Mouse (Mus musculus): ENCODE results near the gene Zfp260. TPM values are rescaled to one million over a fixed set of nuclear protein-coding genes. Genes with fewer than 3 reads are reported as not detected.

Gene Zfp260
- polyA plus RNA-seq, 1 experiment, result 63.8 TPM

DNA sequence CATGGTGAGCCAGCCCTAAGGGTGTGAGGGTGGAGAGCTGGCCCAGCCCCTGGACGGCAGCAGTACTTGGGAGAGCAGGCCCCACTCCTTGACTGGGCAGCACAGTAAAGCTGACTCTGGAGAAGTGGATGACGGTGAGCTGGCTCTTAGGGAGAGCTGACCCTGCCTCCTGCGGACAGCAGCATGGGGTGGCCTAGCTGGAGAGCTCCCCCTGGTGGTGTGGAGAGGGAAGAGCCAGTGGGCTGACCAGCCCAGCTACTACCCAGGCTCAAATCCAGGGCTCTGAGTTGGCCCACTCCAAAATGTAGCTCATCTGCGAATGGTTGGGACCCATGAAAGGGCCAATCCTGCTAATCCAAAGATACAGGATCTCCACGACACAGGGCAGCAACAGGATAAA is 30.0 kb upstream of the Zfp260 start:
- Histone ChIP-seq H3K9me3 (replicated peaks; ENCODE audit: control insufficient read depth, insufficient read depth, low read length, poor library complexity, severe bottlenecking) (no peaks in the 10 kb centered on the region), H3K4me3 (ENCODE audit: low read depth, low read length) (no peak overlapping the region), H3K9ac (ENCODE audit: low read depth, poor library complexity, severe bottlenecking) (no peak overlapping the region), H3K4me1 (ENCODE audit: control insufficient read depth, insufficient read depth, low read length) (no peaks in the 10 kb centered on the region), H3K27ac (ENCODE audit: insufficient read depth, low read length) (no peak overlapping the region), H3K36me3 (ENCODE audit: control insufficient read depth, insufficient read depth, low read length, poor library complexity, severe bottlenecking) (no peaks in the 10 kb centered on the region; the same call in 1 of the 2 replicates), H3K27me3 (ENCODE audit: control insufficient read depth, insufficient read depth, low read length, poor library complexity, severe bottlenecking) (no peaks in the 10 kb centered on the region)
- TF ChIP-seq POLR2A (IDR thresholded peaks at IDR 0.05; ENCODE audit: insufficient read depth, low read length) (no peak), CTCF (IDR thresholded peaks at IDR 0.05; ENCODE audit: low read depth, low read length) (peak; percentile 50)

- no peaks in the 10 kb centered on the region for H3K27me3 ChIP-seq (ENCODE audit: control insufficient read depth, insufficient read depth, low read length, poor library complexity, severe bottlenecking)
- no peaks in the 10 kb centered on the region for H3K4me1 ChIP-seq (ENCODE audit: control insufficient read depth, insufficient read depth, low read length)
- peak within 1 kb of the TSS; percentile 86 for H3K4me3 ChIP-seq (ENCODE audit: low read depth, low read length)
- TF ChIP-seq CTCF (IDR thresholded peaks at IDR 0.05; ENCODE audit: low read depth, low read length) (no peak), POLR2A (IDR thresholded peaks at IDR 0.05; ENCODE audit: insufficient read depth, low read length) (peak; percentile 86), EP300 (IDR thresholded peaks at IDR 0.05; ENCODE audit: insufficient read depth, low read depth, low read length) (no peak)
- no peaks in the 10 kb centered on the region for H3K9me3 ChIP-seq (replicated peaks; ENCODE audit: control insufficient read depth, insufficient read depth, low read length, poor library complexity, severe bottlenecking)
- peak within 1 kb of the TSS; percentile 16 for H3K27ac ChIP-seq (ENCODE audit: insufficient read depth, low read length)
- H3K9ac ChIP-seq (ENCODE audit: low read depth, poor library complexity, severe bottlenecking), result peak within 1 kb of the TSS; percentile 41
- peaks cover 1% of the 10 kb centered on the region for H3K36me3 ChIP-seq (ENCODE audit: control insufficient read depth, insufficient read depth, low read length, poor library complexity, severe bottlenecking)
These were observed 22.2 kb upstream of the Zfp260 start, which contains the start of gene Zfp82 for GRCm38 (mm10) chr7:30072146-30073028. TSS of gene Zfp82 (minus strand) at chr7:30072900.

GRCm38 (mm10) chr7:30086524-30086923 is 8.1 kb upstream of the Zfp260 start:
- H3K9me3 ChIP-seq (replicated peaks; ENCODE audit: control insufficient read depth, insufficient read depth, low read length, poor library complexity, severe bottlenecking), result no peaks in the 10 kb centered on the region
- peaks cover 26% of the 10 kb centered on the region for H3K36me3 ChIP-seq (ENCODE audit: control insufficient read depth, insufficient read depth, low read length, poor library complexity, severe bottlenecking)
- no peaks in the 10 kb centered on the region for H3K27me3 ChIP-seq (ENCODE audit: control insufficient read depth, insufficient read depth, low read length, poor library complexity, severe bottlenecking)
- no peak for TF ChIP-seq POLR2A (IDR thresholded peaks at IDR 0.05; ENCODE audit: insufficient read depth, low read length)
- TF ChIP-seq CTCF (IDR thresholded peaks at IDR 0.05; ENCODE audit: low read depth, low read length), result no peak
- TF ChIP-seq EP300 (IDR thresholded peaks at IDR 0.05; ENCODE audit: insufficient read depth, low read depth, low read length), result no peak
- peaks cover 3% of the 10 kb centered on the region for H3K4me1 ChIP-seq (ENCODE audit: control insufficient read depth, insufficient read depth, low read length)
- 0 out of 2 replicates have a peak overlapping the region, but pooled peaks have one; percentile 13 for H3K27ac ChIP-seq (ENCODE audit: insufficient read depth, low read length)
- H3K9ac ChIP-seq (ENCODE audit: low read depth, poor library complexity, severe bottlenecking), result no peak overlapping the region
- no peak overlapping the region for H3K4me3 ChIP-seq (ENCODE audit: low read depth, low read length)

- Histone ChIP-seq H3K27me3 (ENCODE audit: control insufficient read depth, insufficient read depth, low read length, poor library complexity, severe bottlenecking) (no peaks in the 10 kb centered on the region), H3K9ac (ENCODE audit: low read depth, poor library complexity, severe bottlenecking) (peak overlapping the region; percentile 38), H3K27ac (ENCODE audit: insufficient read depth, low read length) (no peak overlapping the region), H3K9me3 (replicated peaks; ENCODE audit: control insufficient read depth, insufficient read depth, low read length, poor library complexity, severe bottlenecking) (no peaks in the 10 kb centered on the region), H3K4me1 (ENCODE audit: control insufficient read depth, insufficient read depth, low read length) (peaks cover 3% of the 10 kb centered on the region), H3K36me3 (ENCODE audit: control insufficient read depth, insufficient read depth, low read length, poor library complexity, severe bottlenecking) (peaks cover 21% of the 10 kb centered on the region), H3K4me3 (ENCODE audit: low read depth, low read length) (peak overlapping the region; percentile 68)
- TF ChIP-seq CTCF (IDR thresholded peaks at IDR 0.05; ENCODE audit: low read depth, low read length) (no peak), POLR2A (IDR thresholded peaks at IDR 0.05; ENCODE audit: insufficient read depth, low read length) (no peak), EP300 (IDR thresholded peaks at IDR 0.05; ENCODE audit: insufficient read depth, low read depth, low read length) (no peak)
These were observed 5.2 kb upstream of the Zfp260 start for GRCm38 (mm10) chr7:30089405-30089804.

- TF ChIP-seq POLR2A (IDR thresholded peaks at IDR 0.05; ENCODE audit: insufficient read depth, low read length) (no peak), EP300 (IDR thresholded peaks at IDR 0.05; ENCODE audit: insufficient read depth, low read depth, low read length) (no peak), CTCF (IDR thresholded peaks at IDR 0.05; ENCODE audit: low read depth, low read length) (no peak)
- Histone ChIP-seq H3K4me3 (ENCODE audit: low read depth, low read length) (peak within 1 kb of the TSS; percentile 85), H3K4me1 (ENCODE audit: control insufficient read depth, insufficient read depth, low read length) (peaks cover 3% of the 10 kb centered on the region), H3K36me3 (ENCODE audit: control insufficient read depth, insufficient read depth, low read length, poor library complexity, severe bottlenecking) (peaks cover 12% of the 10 kb centered on the region), H3K9ac (ENCODE audit: low read depth, poor library complexity, severe bottlenecking) (peak within 1 kb of the TSS; percentile 48), H3K27me3 (ENCODE audit: control insufficient read depth, insufficient read depth, low read length, poor library complexity, severe bottlenecking) (no peaks in the 10 kb centered on the region), H3K9me3 (replicated peaks; ENCODE audit: control insufficient read depth, insufficient read depth, low read length, poor library complexity, severe bottlenecking) (no peaks in the 10 kb centered on the region), H3K27ac (ENCODE audit: insufficient read depth, low read length) (peak within 1 kb of the TSS; percentile 93)
These were observed 4.2 kb upstream of the Zfp260 start, which contains the start of the genes Gm26920 and Zfp566 for GRCm38 (mm10) chr7:30090092-30090969. TSS of gene Gm26920 (minus strand) at chr7:30090410. TSS of gene Zfp566 (minus strand) at chr7:30090527.

Measured in ES-Bruce4 (cell line).